Mouse (Mus musculus) right cerebral cortex, adult 2 months (tissue): ENCODE data around the gene Ttll5.

ENCODE experiments used
- DNase-seq, 2 experiments: peaks; one replicate each; pipeline ENCODE4 v3.0.0; 2021 to 2022; ENCODE audit warnings: low spot score in 2 of 2

Gene Ttll5

GRCm38 (mm10) chr12:85839371-85840000, 15.0 kb downstream of the Ttll5 start:
- DNase-seq = no peak

DNA sequence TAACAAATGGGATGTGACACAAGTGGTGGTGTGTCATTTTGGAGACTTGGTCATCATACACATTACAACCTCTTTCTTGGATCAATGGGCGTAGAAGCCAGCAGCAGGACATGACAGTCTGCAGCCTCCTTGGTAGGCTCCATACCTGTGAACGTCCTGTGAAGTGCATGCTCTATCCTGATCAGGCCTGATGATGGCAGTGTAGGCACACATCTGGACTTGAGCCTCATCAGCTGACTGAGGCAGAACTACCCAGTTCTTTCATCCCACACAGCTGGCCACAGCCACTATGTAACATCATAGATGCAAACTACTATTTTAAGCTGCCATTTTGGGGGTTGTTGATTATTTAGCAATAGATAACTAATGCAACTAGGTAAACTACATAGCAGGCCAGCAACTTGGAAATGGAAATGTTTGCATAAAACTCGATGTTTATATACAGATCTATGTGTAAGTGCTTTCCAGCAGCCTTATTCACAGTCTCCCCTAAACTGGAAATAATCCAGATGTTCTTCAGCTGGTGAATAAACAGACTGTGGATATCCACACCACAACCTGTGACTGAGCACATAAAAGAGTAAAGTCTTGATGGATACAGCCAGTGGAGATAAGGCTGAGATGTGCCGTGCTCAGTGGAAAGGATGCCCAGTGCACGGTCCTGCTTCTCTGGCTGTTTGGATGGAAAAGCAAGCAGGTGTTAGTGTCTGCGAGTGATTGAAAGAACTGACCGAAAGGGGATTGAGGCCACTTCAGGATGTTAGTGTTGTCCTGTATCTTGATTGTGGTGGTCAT, 23.9 kb downstream of the Ttll5 start:
- DNase-seq = peak; percentile 49 to 52

DNA sequence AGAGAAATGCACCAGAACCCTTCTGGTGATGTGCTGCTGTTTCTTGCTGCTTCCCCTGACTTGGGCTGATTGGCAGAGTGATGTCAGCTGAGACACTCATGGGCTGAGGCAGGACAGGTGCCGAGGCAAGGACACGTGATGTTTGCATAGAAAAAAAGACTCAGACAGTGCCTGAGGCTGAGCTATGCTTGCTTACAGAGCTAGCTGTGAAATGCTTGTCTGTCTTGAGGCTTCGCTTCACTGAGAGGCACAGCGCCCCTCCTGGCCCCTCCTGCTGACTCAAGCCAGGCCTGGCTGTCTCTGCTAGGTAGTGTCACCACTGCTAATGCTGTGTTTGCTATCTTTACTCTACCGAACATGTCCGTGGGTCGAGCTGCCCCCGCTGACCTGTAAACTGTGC, 26.2 kb downstream of the Ttll5 start:
- DNase-seq = no peak

DNA sequence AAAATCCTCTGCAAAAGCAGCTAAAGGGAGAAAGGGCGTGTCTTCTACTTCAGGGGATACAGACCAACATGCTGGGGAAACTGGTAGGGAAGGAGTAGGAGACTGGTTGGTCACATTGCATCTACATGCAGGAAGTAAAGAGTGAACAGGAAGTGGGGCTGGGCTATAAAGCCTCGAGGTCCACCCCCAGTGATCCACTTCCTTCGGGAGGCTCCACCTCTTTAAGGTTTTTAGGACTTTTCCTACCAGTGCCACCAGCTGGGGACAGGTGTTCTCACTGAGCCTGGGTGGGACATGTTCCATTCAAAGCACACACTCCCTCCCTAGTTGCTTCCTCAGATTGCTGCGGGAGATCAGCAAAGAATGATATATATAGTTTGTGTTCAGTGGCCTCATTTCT, 29.4 kb downstream of the Ttll5 start:
- DNase-seq = no peak

GRCm38 (mm10) chr12:85854271-85854670, 29.8 kb downstream of the Ttll5 start:
- DNase-seq = no peak

DNA sequence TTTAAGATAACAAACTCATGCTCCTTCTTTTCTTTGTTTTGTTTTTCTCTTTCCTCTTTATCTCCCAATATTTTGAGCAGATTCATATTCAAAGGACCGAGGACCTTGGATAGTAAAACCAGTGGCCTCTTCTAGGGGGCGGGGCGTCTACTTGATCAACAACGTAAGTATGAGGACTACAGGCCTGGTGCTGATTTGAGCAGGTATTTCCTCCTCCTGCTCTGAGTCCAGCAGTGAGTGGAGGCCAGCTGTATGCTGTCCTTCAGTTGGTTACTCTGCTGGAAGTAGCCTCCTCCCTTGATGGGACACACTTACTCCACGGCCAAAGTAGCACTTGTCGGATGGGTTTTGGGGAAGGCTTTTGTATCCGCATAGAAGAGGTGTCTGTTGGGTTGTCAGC, 32.8 kb downstream of the Ttll5 start:
- DNase-seq = no peak

GRCm38 (mm10) chr12:85859111-85859510, 34.7 kb downstream of the Ttll5 start:
- DNase-seq = no peak

DNA sequence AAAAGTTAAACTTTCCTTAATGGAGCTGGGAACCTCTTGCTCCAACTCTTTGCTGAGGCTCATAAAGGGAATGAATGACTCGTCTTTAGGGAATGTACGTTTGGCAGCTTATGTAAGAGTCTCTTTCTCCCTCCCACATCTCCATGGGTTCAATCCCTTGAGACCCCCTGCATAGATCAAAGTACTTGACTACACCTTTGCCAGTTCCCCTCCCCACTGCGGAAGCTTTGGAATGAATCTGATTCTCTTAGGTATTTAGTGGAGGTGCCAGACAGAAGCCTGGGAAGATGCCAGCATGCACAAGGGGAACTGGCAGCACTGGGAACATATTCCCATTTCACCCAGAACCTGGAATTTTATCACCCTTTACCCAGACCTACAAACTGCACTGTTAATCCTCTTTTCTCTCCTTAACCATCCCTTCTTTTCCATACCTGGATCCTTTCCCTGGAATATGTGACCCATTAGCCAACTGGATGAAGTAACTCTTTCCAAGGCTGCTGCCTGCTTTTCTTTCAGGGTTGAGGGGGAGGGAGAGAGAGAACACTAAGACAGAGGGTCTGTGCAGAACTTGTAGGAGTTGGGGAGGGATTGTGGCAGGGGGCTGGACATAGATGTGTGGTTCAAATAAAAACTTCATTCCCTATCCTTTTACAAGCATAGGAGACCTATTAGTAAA, 35.2 kb downstream of the Ttll5 start:
- no peak for DNase-seq

DNA sequence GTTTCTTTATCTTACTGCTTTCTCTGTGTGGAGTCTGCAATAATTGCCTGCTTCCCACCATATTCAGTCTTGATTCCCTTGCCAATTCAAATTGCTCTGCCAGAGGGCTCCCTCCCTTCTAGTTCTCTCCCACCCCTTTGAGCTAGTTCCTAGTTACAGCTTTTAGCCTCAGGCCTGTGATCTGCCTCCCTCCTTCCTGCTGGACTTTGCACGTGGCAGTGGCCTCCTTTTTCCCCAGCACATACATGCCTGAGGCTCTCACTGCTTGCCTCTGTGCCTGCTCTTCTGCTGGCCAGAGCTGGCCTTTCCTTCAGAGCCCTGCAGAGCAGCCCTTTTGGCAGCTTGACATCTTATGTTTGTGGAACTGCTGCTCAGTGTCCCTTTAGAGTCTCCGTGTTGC, 38.1 kb downstream of the Ttll5 start:
- no peak for DNase-seq

DNA sequence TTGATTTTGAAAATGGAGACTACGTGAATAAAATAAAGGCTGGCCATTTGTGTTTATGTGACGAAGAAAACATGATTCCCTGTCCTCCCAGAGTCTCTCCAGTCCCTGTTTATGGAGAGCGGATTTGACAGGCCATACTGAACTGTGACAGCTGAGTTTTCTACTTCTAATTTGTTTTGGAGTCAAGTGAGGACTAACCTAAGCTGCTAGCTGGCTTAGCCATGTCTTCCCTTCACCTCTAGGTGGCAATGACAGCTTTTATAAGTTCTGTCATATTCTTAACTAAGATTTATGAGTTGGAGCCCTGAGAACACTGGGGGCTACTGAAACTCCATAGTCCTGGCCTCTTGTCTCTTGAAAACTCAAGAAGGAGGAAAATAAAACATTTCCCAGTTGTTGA, 41.1 kb downstream of the Ttll5 start:
- DNase-seq = peak in 1 of 2 experiments; percentile 21

DNA sequence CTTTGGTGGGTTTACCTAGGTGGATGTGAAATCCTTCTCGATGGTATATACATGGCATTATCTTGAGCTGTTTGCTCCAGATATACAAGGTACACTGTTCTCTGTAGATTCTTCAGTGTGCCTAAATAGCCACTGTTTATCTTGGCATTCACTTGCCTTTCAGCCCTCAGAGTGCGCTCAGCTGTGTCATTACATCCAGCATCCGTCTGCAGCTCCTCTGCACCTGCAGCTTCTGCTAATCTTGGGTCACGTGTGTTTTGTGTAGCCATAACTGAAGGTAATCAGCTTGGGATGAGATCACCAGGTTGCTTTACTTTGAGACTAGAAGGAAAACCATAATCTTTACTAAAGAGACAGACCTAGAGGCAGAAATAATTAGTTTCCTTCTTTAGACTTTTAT, 42.2 kb downstream of the Ttll5 start:
- DNase-seq = no peak

DNA sequence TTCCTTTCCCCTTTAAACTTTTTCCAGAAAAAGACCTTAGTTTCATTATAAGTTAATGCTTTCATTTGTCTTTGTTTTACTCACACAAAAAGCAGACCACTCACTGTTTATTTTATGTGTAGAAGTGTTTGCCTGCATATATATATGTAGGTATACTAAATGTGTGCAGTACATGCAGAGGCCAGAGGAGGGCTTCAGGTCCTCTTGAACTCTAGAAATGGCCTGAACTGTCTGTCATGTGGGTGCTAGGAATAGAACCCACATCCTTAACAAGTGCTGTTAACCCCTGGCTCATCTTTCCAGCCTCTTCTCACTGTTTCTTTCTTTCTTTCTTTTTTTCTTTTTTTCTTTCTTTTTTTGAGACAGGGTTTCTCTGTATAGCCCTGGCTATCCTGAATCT, 42.7 kb downstream of the Ttll5 start:
- DNase-seq = no peak

DNA sequence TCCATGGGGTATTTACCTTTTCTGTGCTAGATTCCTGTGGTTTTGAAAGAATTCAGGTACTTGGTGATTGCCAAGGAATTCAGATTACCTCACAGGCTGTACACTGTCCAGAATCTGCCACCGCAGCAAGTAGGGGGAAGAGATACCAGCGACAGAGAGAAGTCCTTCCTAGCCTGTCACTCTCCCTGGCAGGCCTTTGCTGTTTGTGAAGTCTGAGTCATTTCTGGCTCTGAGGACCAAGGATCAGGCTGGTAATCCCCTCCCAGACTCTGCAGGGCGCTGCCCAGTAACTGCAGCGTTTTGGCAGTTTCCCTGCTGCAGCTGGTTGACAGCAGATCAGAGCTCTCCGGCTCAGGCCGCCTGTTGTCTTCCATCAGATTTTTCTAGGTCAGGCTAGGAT, 45.0 kb downstream of the Ttll5 start:
- peak; percentile 24 to 29 for DNase-seq

GRCm38 (mm10) chr12:85879631-85880314, 55.3 kb downstream of the Ttll5 start:
- DNase-seq = peak; percentile 60 to 75

GRCm38 (mm10) chr12:85885024-85885423, 60.6 kb downstream of the Ttll5 start:
- no peak for DNase-seq

DNA sequence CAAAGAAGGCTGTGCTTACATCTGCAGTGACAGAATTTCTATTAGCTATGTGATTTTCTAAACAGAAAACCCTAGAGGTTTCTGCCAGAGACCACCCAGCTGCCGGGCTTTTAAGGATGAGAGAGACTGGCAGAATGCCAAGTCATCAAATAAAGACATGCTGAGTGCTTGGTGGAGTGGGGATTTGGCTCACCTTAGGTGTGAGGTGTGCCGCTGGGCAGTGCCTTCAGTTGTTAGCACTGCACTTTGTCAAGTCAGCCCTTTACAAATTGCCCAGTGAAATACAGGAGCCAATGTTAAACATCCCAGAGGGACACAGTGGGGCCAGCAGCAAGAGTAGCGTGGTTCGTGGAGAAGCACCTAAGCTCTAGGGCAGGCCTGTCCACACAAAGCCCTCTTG, 65.6 kb downstream of the Ttll5 start:
- DNase-seq = no peak

GRCm38 (mm10) chr12:85903986-85904385, 79.5 kb downstream of the Ttll5 start:
- DNase-seq = no peak

DNA sequence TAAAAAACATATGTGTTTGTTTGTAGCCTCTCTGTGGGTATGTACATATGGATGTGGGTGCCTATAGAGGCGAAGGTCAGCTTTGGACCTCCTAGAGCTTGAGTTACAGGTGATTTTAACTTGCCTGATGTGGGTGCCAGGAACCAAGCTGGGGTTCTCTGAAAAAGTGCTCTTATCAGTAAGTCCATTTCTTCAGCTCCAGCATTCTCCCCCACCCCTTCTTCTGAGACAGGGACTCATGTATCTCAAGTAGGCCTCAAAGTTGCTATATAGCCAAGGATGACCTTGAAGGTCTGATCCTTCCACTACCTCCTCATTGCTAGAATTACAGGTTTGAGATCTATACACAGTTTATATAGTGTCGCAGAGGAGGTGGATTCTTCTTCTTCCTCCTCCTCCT, 81.2 kb downstream of the Ttll5 start:
- DNase-seq = no peak

DNA sequence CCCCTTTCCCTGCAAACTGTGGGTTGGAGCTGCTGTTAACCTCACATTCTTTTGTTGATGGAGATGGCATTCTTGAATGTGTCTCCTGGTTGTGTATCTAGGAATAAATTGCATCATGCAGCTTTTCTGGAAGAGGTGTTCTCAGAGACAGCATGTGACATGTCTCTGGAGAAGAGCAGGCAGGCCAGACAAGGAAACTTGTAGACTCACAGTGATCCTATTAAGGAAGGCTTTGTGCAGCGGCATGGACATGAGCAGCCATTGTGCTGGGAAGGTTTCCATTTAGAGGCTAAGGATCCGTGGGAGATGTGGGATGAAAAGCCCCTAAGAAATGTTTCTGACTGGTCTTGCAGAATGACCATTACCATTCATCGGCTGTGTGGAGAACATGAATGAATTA, 83.4 kb downstream of the Ttll5 start:
- no peak for DNase-seq

DNA sequence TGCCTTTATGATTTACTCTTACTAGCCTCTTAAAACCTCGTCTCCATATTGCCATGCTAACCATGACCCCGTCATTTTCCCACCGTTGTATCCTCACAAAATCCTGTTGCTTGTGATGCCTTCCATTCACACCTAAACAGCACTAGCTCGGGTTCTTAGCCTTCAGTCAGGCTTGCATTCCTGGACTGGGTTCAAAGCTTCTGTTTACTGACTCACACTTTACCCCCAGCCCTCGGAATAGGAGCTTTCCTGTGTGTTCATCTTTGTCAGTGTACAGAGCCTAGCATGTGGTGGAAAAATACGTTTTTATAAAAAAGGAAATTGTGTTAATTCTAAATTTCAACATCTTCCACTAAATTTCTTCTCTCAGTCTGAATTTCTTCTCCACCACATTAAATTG, 86.4 kb downstream of the Ttll5 start:
- no peak for DNase-seq

DNA sequence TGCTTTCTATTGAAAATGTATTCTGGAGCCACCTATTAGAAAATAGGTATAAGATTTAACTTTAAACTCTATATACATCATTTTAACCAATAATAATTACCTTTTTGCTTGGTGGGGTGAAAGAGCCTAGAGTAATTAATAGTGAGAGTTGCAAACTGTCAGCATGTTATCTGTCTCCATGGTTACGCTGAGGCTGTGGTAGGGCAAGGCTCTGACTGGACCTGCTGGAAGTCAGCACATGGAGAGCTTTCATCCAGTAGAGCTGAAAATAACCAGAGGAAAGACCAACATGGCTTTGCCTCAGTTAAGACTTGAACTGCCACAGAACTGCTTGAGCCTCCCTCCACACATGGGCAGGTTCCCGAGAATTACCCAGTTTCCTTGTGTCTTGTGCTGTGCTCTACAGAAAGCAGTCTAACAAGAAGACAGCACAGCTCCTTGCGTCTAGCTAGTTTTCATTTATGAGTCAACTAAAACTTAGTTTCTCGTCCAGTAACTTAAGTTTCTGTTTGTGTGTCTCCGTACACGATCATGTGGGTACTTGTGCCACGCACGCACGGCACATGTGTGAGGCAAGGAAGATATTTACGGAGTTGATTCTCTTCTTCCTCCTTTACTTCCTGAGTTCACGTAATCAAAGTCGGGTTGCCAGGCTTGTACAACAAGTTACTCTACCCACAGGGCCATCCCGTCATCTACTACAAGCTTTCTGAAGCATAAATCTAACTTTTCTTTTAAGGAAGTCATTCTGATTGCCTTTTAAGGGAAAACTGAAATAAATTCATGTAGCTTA, 88.4 kb downstream of the Ttll5 start:
- DNase-seq = no peak

DNA sequence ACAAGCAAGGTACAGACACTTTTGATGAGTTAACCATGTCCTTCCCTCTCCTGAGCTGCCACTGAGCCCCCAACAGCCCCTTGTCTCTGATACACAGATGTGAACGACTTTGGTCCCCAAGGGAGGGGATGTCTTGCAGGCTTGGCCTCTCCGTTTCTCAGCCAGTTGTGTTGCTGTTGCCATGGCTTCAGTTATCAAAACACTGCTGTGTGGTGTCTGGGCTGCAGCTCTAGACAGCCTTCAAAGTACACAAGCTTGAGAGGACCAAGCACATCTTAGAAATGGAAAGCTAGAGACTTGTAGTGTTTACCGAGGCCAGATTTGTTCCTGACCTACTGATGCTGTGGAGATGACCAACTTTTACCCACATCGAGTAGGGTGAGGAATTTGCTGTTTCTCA, 102.4 kb downstream of the Ttll5 start:
- no peak for DNase-seq
